Mouse (Mus musculus): ENCODE measurements around the gene Crlf1.

DNA sequence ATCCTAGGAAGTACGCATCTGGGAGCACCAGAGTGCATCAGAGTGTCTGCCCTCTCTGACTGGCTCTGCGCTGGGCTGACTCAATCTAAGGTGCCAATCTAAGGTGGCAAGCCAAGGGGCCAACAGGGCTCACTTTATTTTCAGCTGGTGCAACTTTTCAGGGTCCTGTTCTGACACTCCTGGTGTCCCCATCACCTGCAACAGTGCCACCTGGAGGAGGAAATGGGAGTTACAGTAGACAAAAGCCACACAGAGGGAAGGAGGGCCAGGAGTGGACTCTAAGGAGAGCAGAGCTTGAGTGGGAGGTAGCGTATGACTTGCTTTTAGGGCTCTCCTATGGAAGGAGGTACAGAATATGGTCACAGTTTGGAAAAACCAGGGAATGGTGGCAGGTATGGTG is 11.9 kb downstream of the Crlf1 start:
- TF ChIP-seq CTCF (IDR thresholded peaks at IDR 0.05; ENCODE audit: control insufficient read depth, insufficient read depth, insufficient read length) (peak; percentile 36), CEBPB (IDR thresholded peaks at IDR 0.05; ENCODE audit: low read depth) (no peak), MYOG (IDR thresholded peaks at IDR 0.05; ENCODE audit: control insufficient read depth, extremely low read depth, insufficient read length) (no peak), USF1 (IDR thresholded peaks at IDR 0.05; ENCODE audit: low read depth) (no peak), MYOD1 (IDR thresholded peaks at IDR 0.05; ENCODE audit: control insufficient read depth, insufficient read length, low read depth) (no peak)

All from C2C12 (cell line).